Mouse (Mus musculus): Measurements from ENCODE around the gene Kmo. TPM values are rescaled to one million over a fixed set of nuclear protein-coding genes. Genes with fewer than 3 reads are reported as not detected.

Kmo gene
- polyA plus RNA-seq, 1 experiment from 2014 or later = 26.5 TPM

DNA sequence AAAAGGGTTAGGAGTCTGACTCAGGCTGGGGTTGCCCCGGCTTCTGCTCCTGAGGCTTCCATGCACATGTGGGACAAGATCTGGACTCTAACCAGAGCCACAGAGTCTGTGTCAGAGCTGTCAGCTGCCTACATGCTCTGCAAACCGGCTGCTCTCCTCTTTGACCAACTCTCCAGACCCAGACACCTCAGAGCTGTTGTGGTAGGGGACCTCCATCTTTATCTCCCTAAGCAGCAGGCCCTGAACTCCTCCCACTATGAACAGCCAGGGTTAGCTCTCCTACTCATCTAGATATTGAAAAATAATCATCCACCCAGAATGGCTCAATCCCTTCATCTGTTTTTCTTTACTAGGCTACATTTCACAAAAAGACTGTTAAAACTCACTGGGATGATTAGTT is 34.9 kb upstream of the Kmo start:
- no peaks in the 10 kb centered on the region for H3K9me3 ChIP-seq (ENCODE audit: low read length)
- H3K36me3 ChIP-seq (replicated peaks; ENCODE audit: insufficient read depth, low read length) = no peaks in the 10 kb centered on the region
- H3K4me1 ChIP-seq (ENCODE audit: insufficient read depth) = no peaks in the 10 kb centered on the region
- H3K27me3 ChIP-seq (ENCODE audit: insufficient read depth, low read length) = no peaks in the 10 kb centered on the region
- DNase-seq = no peak
- no peak overlapping the region for H3K4me3 ChIP-seq (ENCODE audit: low read depth, low read length)
- WGBS (ENCODE audit: insufficient replicate concordance) = 51% methylated on average over 2 of the region's 2 CpGs
- no peak for TF ChIP-seq EP300 (IDR thresholded peaks at IDR 0.05; ENCODE audit: low read depth)
- no peak for TF ChIP-seq CTCF (IDR thresholded peaks at IDR 0.05; ENCODE audit: low read depth)
- no peak overlapping the region for H3K4me2 ChIP-seq (ENCODE audit: low read depth, low read length)
- H3K27ac ChIP-seq (ENCODE audit: low read depth) = no peak overlapping the region
- H3K9ac ChIP-seq (replicated peaks) = no peak overlapping the region
- ATAC-seq = no peak

DNA sequence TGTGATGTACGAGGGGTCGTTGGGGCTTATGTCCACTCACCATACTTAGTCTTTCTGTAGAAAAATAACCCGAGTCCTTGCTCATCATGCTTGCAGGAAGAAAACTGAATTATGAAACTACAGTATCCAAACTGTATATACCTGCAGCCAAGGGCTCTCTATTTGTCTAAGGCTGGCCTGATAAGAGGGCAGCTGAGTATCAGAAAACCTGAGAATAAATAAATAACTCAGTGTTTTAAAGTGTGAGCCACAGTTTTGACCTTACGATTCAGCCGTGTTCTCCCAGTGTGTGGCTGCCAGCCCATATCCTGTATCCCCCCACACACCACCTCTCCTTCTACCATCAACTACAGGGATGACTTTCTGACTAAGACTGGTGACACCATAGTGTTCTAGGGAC is 33.5 kb upstream of the Kmo start:
- Histone ChIP-seq H3K27ac (ENCODE audit: low read depth) (no peak overlapping the region), H3K27me3 (ENCODE audit: insufficient read depth, low read length) (no peaks in the 10 kb centered on the region), H3K4me1 (ENCODE audit: insufficient read depth) (no peaks in the 10 kb centered on the region), H3K9me3 (ENCODE audit: low read length) (no peaks in the 10 kb centered on the region), H3K9ac (replicated peaks) (no peak overlapping the region), H3K36me3 (replicated peaks; ENCODE audit: insufficient read depth, low read length) (no peaks in the 10 kb centered on the region), H3K4me3 (ENCODE audit: low read depth, low read length) (no peak overlapping the region), H3K4me2 (ENCODE audit: low read depth, low read length) (no peak overlapping the region)
- ATAC-seq = no peak
- WGBS (ENCODE audit: insufficient replicate concordance) = 68% methylated on average over 5 of the region's 5 CpGs
- TF ChIP-seq EP300 (IDR thresholded peaks at IDR 0.05; ENCODE audit: low read depth) = no peak
- no peak for TF ChIP-seq CTCF (IDR thresholded peaks at IDR 0.05; ENCODE audit: low read depth)
- DNase-seq = no peak

DNA sequence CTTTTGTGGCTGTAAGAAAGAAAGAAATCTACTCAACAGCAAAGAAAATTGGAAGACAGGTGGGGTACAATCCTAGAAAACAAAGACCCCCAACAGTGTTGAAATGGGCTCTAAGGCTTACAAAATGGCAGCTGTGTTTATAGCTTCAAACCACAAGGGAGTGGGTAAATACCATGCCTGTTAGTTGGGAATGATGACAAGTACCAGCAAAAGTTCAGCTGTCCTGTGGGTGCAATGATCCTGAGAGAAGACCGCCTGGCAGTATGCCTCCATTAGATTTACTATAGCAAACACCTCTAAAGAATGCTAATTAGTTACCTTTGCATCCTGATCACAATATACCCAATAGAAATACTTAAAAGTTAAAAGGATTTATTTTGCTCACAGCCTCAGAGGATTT is 27.3 kb upstream of the Kmo start:
- WGBS (ENCODE audit: insufficient replicate concordance) = 91% methylated on average over 1 of the region's 1 CpGs
- Histone ChIP-seq H3K27ac (ENCODE audit: low read depth) (no peak overlapping the region), H3K36me3 (replicated peaks; ENCODE audit: insufficient read depth, low read length) (no peaks in the 10 kb centered on the region), H3K4me2 (ENCODE audit: low read depth, low read length) (no peak overlapping the region), H3K9ac (replicated peaks) (no peak overlapping the region), H3K4me3 (ENCODE audit: low read depth, low read length) (no peak overlapping the region), H3K4me1 (ENCODE audit: insufficient read depth) (no peaks in the 10 kb centered on the region), H3K9me3 (ENCODE audit: low read length) (no peaks in the 10 kb centered on the region), H3K27me3 (ENCODE audit: insufficient read depth, low read length) (no peaks in the 10 kb centered on the region)
- TF ChIP-seq CTCF (IDR thresholded peaks at IDR 0.05; ENCODE audit: low read depth) (no peak), EP300 (IDR thresholded peaks at IDR 0.05; ENCODE audit: low read depth) (no peak)
- DNase-seq = no peak
- no peak for ATAC-seq

DNA sequence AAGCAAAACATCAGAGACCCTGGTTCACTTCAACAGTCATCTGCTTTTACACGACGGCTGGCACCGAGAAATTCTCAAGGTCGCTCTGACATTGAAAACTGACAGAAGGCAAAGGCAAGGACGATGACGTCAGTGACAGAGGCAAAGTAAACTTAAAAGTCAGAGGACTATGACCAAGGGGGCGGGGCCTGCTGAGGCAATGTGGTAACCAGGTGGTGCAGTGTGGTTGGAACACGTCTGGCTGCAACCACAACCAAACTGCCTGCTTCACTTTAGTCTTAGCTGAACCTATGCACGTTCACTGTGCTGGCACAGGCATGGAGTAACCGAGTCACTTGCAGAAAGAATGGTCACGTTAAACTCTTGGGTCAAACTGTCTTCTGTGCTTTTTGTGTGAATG is 17.9 kb upstream of the Kmo start:
- ATAC-seq = peak; percentile 92
- H3K36me3 ChIP-seq (replicated peaks; ENCODE audit: insufficient read depth, low read length) = peaks cover 46% of the 10 kb centered on the region
- no peaks in the 10 kb centered on the region for H3K9me3 ChIP-seq (ENCODE audit: low read length)
- H3K4me1 ChIP-seq (ENCODE audit: insufficient read depth) = no peaks in the 10 kb centered on the region
- H3K9ac ChIP-seq (replicated peaks) = no peak overlapping the region
- no peaks in the 10 kb centered on the region for H3K27me3 ChIP-seq (ENCODE audit: insufficient read depth, low read length)
- no peak for TF ChIP-seq CTCF (IDR thresholded peaks at IDR 0.05; ENCODE audit: low read depth)
- TF ChIP-seq EP300 (IDR thresholded peaks at IDR 0.05; ENCODE audit: low read depth) = no peak
- no peak overlapping the region for H3K4me3 ChIP-seq (ENCODE audit: low read depth, low read length)
- peak overlapping the region; percentile 53; the same call in 1 of the 2 replicates for H3K27ac ChIP-seq (ENCODE audit: low read depth)
- WGBS (ENCODE audit: insufficient replicate concordance) = 58% methylated on average over 11 of the region's 11 CpGs
- H3K4me2 ChIP-seq (ENCODE audit: low read depth, low read length) = no peak overlapping the region
- peak; percentile 79 for DNase-seq

DNA sequence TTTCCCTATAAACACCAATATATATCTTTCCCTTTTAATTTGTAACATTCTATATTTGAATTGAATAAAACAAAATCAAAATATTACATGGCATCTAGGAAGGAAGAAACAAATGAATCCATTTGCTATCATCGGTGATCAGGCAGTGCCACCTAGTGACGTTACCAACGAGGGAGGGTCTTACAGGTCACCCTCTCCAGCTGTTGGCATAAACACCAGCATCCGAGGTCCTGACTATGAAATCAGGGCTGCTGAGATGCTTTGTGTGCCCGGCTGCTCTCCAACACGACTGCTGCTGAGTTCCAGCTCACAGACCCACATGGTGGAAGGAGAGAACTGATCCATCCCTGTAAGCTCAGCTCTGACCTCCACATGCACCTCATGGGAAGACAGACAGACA is 16.8 kb upstream of the Kmo start:
- Histone ChIP-seq H3K4me2 (ENCODE audit: low read depth, low read length) (no peak overlapping the region), H3K9ac (replicated peaks) (no peak overlapping the region), H3K36me3 (replicated peaks; ENCODE audit: insufficient read depth, low read length) (peaks cover 54% of the 10 kb centered on the region), H3K4me3 (ENCODE audit: low read depth, low read length) (no peak overlapping the region), H3K27ac (ENCODE audit: low read depth) (no peak overlapping the region), H3K27me3 (ENCODE audit: insufficient read depth, low read length) (no peaks in the 10 kb centered on the region), H3K9me3 (ENCODE audit: low read length) (no peaks in the 10 kb centered on the region), H3K4me1 (ENCODE audit: insufficient read depth) (no peaks in the 10 kb centered on the region)
- no peak for ATAC-seq
- no peak for DNase-seq
- TF ChIP-seq EP300 (IDR thresholded peaks at IDR 0.05; ENCODE audit: low read depth) = no peak
- TF ChIP-seq CTCF (IDR thresholded peaks at IDR 0.05; ENCODE audit: low read depth) = 0 out of 2 replicates have a peak, but pooled peaks have one; percentile 30
- 69% methylated on average over 6 of the region's 6 CpGs for WGBS (ENCODE audit: insufficient replicate concordance)

DNA sequence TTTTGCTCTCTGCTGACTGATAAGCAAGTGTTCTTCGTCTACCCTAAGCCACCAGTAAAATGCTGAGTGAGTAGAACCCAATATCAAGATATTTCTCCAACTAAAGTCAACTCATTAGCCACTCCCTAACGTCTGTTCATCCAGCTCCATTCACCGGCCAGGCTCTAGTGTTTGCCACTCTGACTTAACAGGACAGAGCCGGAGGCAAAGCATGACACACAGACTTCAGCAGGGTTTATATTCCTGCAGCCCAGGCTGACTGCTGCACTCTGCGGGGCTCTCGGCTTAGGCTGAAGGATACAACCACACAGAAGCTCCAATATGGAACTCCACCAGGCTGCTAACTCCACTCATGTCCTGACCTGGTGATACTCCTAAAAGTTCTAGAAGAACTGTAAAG is 12.9 kb upstream of the Kmo start:
- H3K36me3 ChIP-seq (replicated peaks; ENCODE audit: insufficient read depth, low read length) = peaks cover 84% of the 10 kb centered on the region
- peak; percentile 13; the same call in 1 of the 2 replicates for ATAC-seq
- WGBS (ENCODE audit: insufficient replicate concordance) = 67% methylated on average over 6 of the region's 6 CpGs

More for the DNA sequence above, 12.9 kb upstream of the Kmo start:
- no peak for DNase-seq
- H3K27ac ChIP-seq (ENCODE audit: low read depth) = no peak overlapping the region
- TF ChIP-seq CTCF (IDR thresholded peaks at IDR 0.05; ENCODE audit: low read depth) = no peak
- no peak for TF ChIP-seq EP300 (IDR thresholded peaks at IDR 0.05; ENCODE audit: low read depth)
- no peak overlapping the region for H3K4me2 ChIP-seq (ENCODE audit: low read depth, low read length)
- H3K9ac ChIP-seq (replicated peaks) = no peak overlapping the region
- H3K27me3 ChIP-seq (ENCODE audit: insufficient read depth, low read length) = no peaks in the 10 kb centered on the region
- H3K4me3 ChIP-seq (ENCODE audit: low read depth, low read length) = no peak overlapping the region
- H3K4me1 ChIP-seq (ENCODE audit: insufficient read depth) = no peaks in the 10 kb centered on the region
- no peaks in the 10 kb centered on the region for H3K9me3 ChIP-seq (ENCODE audit: low read length)

Data from liver, postnatal 0 days (tissue).